Mouse (Mus musculus) neural tube, embryonic 10.5 days (tissue): Measurements from ENCODE around the gene Gna15.
A peak's percentile ranks its signal among the peaks of the same experiment; 100 is the strongest.

Experiments used
- DNase-seq: peaks from one replicate; pipeline ENCODE4 v3.0.0-alpha.2; 2017; ENCODE audit warnings: low spot score; ENCODE audit errors: extremely low spot score

Gene Gna15

GRCm38 (mm10) chr10:81467670-81468235 lies 56.3 kb downstream of the Gna15 start:
- no peak for DNase-seq

GRCm38 (mm10) chr10:81466881-81467280 lies 57.1 kb downstream of the Gna15 start:
- no peak for DNase-seq

GRCm38 (mm10) chr10:81466066-81466465 lies 58.0 kb downstream of the Gna15 start:
- DNase-seq: no peak

GRCm38 (mm10) chr10:81465265-81465645 lies 58.8 kb downstream of the Gna15 start:
- no peak for DNase-seq

- DNase-seq: peak; percentile 77
Measured at GRCm38 (mm10) chr10:81464405-81465264, 59.4 kb downstream of the Gna15 start.

GRCm38 (mm10) chr10:81463531-81463930 lies 60.5 kb downstream of the Gna15 start:
- DNase-seq: peak; percentile 13

- no peak for DNase-seq
Measured at GRCm38 (mm10) chr10:81462917-81463316, 61.1 kb downstream of the Gna15 start.

GRCm38 (mm10) chr10:81462415-81462804 lies 61.6 kb downstream of the Gna15 start:
- DNase-seq: no peak

GRCm38 (mm10) chr10:81461673-81462414 lies 62.2 kb downstream of the Gna15 start:
- DNase-seq: no peak

- DNase-seq: no peak
Measured at GRCm38 (mm10) chr10:81460951-81461350, 63.1 kb downstream of the Gna15 start.

- no peak for DNase-seq
Measured at GRCm38 (mm10) chr10:81460471-81460870, 63.6 kb downstream of the Gna15 start.

- DNase-seq: no peak
Measured at GRCm38 (mm10) chr10:81459399-81459798, 64.6 kb downstream of the Gna15 start.

- no peak for DNase-seq
Measured at GRCm38 (mm10) chr10:81458267-81458666, 65.8 kb downstream of the Gna15 start.

- DNase-seq: no peak
Measured at GRCm38 (mm10) chr10:81457624-81458023, 66.4 kb downstream of the Gna15 start.

GRCm38 (mm10) chr10:81456983-81457563 lies 67.0 kb downstream of the Gna15 start:
- no peak for DNase-seq

- DNase-seq: no peak
Measured at GRCm38 (mm10) chr10:81455181-81455895, 68.7 kb downstream of the Gna15 start, which contains the start of gene Nfic. TSS of gene Nfic (minus strand) at chr10:81455635.

- no peak for DNase-seq
Measured at GRCm38 (mm10) chr10:81454106-81454505, 69.9 kb downstream of the Gna15 start.

- no peak for DNase-seq
Measured at GRCm38 (mm10) chr10:81452947-81453288, 71.1 kb downstream of the Gna15 start.
